Mouse (Mus musculus): ENCODE data around the gene Pafah1b1. TPM values are rescaled to one million over a fixed set of nuclear protein-coding genes. Genes with fewer than 3 reads are reported as not detected.
A peak's percentile ranks its signal among the peaks of the same experiment; 100 is the strongest.

Gene Pafah1b1
- total and polyA plus RNA-seq, 2 experiments from 2014 or later, result 64.1 to 248 TPM

DNA sequence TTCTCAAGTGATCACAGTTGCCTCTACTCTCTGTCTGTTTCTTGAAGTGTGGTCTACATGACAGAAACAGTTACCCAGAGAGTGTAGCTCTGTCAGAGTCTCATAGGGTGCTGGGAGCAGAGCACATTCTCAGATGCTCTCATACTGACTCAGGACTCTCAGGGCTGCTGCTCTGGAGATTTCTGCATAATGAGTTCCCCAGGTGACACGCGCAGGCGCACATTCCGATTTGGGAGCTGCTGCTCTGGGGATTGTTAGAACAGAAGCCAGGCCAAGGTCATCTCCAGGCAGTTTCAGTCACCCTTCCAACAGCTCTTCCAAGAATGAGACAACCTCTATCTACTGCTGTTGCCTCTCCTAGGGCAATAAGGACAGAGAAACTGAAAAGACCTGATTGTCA lies 43.0 kb upstream of the Pafah1b1 start:
- Histone ChIP-seq H3K27ac (ENCODE audit: low read depth, low read length) (no peak overlapping the region), H3K4me3 (ENCODE audit: low read depth, low read length) (no peak overlapping the region), H3K4me1 (ENCODE audit: insufficient read depth) (peaks cover 12% of the 10 kb centered on the region; the same call in 1 of the 2 replicates), H3K36me3 (ENCODE audit: insufficient read depth) (no peaks in the 10 kb centered on the region), H3K9me3 (ENCODE audit: low read length) (no peaks in the 10 kb centered on the region), H3K9ac (no peak overlapping the region), H3K27me3 (ENCODE audit: insufficient read depth, low read length) (no peaks in the 10 kb centered on the region), H3K4me2 (ENCODE audit: low read depth) (no peak overlapping the region)
- no peak for ATAC-seq
- DNase-seq, result no peak
- no peak for TF ChIP-seq CTCF (IDR thresholded peaks at IDR 0.05; ENCODE audit: low read depth)
- 90% methylated on average over 4 of the region's 4 CpGs for WGBS

DNA sequence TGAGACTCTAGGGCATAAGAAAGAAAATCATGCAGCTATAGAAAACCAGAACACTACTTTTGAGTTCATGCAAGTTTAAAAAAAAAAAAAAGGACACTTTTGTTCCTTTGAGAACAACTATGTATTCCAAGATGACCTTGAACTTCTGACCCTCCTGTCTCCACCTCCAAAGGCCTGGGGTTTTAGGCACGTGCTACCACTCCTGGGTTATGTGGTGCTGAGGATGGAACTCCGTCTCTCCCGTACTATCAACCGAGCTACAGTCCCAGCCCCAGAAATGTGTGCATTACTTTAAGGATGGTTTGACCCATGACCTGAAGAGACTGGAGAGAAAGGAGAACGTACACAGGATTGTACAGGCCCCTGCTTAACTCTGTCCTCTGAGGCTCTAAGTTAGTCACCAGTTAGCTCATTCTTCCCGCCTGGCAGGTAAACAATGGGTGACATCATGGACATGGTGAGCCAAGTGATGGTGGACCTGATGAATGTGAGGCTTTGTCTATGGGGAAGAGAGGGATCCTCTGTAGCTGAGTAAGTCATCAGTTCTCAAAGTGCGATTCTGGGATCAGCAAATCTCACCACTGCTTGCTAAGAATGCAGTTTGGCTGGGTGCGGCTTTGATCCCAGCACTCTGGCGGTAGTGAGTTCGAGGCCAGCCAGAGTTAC lies 39.6 kb upstream of the Pafah1b1 start:
- no peak overlapping the region for H3K4me3 ChIP-seq (ENCODE audit: low read depth, low read length)
- ATAC-seq (no peak), DNase-seq (no peak)
- H3K4me1 ChIP-seq (ENCODE audit: insufficient read depth), result no peaks in the 10 kb centered on the region
- H3K36me3 ChIP-seq (ENCODE audit: insufficient read depth), result no peaks in the 10 kb centered on the region
- H3K9ac ChIP-seq, result no peak overlapping the region
- H3K9me3 ChIP-seq (ENCODE audit: low read length), result no peaks in the 10 kb centered on the region
- TF ChIP-seq CTCF (IDR thresholded peaks at IDR 0.05; ENCODE audit: low read depth), result no peak
- H3K27me3 ChIP-seq (ENCODE audit: insufficient read depth, low read length), result no peaks in the 10 kb centered on the region
- 79% methylated on average over 10 of the region's 10 CpGs for WGBS
- no peak overlapping the region for H3K4me2 ChIP-seq (ENCODE audit: low read depth)
- no peak overlapping the region for H3K27ac ChIP-seq (ENCODE audit: low read depth, low read length)

DNA sequence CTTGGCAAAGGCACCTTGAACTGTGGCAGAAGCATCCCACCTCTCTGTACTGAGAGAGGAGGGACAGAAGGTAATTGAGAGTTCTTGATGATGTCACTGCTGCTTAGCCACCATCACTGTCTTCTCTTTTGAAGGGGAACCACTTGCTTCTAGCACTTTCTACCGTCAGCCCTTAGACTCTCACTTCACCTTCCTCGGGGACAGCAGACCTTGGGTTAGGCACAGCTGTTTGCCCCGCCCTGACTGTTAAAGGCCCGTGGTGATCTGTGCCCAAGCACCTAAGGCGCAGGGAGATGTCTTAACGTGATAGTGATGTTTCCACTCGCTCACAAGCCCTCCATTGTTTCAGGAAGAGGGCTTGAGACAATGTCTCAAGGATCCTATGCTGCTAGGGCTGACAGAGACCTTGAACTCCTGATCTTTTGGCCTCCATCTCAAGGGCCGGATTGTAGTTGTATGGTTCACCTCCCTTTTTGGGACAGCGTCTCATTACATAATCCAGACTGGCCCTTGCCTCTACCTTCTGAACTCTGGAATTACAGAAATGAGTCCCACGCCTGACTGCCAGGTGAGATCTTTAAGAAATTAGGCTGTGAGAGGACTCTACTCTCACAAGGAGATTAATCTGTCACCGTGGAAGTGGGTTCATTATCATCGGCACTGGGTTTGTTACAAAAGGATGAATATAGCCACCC lies 36.7 kb upstream of the Pafah1b1 start:
- Histone ChIP-seq H3K9me3 (ENCODE audit: low read length) (no peaks in the 10 kb centered on the region), H3K27me3 (ENCODE audit: insufficient read depth, low read length) (no peaks in the 10 kb centered on the region), H3K36me3 (ENCODE audit: insufficient read depth) (no peaks in the 10 kb centered on the region), H3K4me2 (ENCODE audit: low read depth) (no peak overlapping the region), H3K4me3 (ENCODE audit: low read depth, low read length) (no peak overlapping the region), H3K9ac (no peak overlapping the region), H3K27ac (ENCODE audit: low read depth, low read length) (no peak overlapping the region), H3K4me1 (ENCODE audit: insufficient read depth) (no peaks in the 10 kb centered on the region)
- no peak for TF ChIP-seq CTCF (IDR thresholded peaks at IDR 0.05; ENCODE audit: low read depth)
- 72% methylated on average over 12 of the region's 12 CpGs for WGBS
- ATAC-seq (no peak), DNase-seq (no peak)

DNA sequence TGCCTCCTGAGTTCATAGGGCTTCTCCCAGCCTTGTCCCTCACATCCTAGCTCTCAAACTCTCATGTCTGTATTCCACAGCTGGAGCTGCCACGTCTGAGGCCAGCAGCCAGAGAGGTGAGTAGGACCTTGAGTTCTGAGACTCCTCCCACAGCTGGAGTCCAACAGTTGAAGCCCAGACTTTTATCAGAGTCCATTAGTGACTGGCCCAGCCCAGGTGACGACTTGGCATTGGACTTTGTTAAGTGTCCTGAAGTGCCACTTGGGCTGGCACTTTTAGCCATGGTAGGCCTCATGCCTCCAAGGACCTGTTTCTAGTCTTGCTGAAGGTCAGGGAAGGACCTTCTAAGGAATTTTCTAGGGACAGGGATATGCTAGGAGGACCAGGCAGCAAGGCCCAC lies 32.2 kb upstream of the Pafah1b1 start:
- H3K27ac ChIP-seq (ENCODE audit: low read depth, low read length), result no peak overlapping the region
- no peaks in the 10 kb centered on the region for H3K27me3 ChIP-seq (ENCODE audit: insufficient read depth, low read length)
- no peaks in the 10 kb centered on the region for H3K9me3 ChIP-seq (ENCODE audit: low read length)
- no peaks in the 10 kb centered on the region for H3K36me3 ChIP-seq (ENCODE audit: insufficient read depth)
- H3K4me2 ChIP-seq (ENCODE audit: low read depth), result no peak overlapping the region
- ATAC-seq (no peak), DNase-seq (no peak)
- no peak for TF ChIP-seq CTCF (IDR thresholded peaks at IDR 0.05; ENCODE audit: low read depth)
- no peak overlapping the region for H3K4me3 ChIP-seq (ENCODE audit: low read depth, low read length)
- no peaks in the 10 kb centered on the region for H3K4me1 ChIP-seq (ENCODE audit: insufficient read depth)
- WGBS, result 71% methylated on average over 2 of the region's 2 CpGs
- H3K9ac ChIP-seq, result no peak overlapping the region

DNA sequence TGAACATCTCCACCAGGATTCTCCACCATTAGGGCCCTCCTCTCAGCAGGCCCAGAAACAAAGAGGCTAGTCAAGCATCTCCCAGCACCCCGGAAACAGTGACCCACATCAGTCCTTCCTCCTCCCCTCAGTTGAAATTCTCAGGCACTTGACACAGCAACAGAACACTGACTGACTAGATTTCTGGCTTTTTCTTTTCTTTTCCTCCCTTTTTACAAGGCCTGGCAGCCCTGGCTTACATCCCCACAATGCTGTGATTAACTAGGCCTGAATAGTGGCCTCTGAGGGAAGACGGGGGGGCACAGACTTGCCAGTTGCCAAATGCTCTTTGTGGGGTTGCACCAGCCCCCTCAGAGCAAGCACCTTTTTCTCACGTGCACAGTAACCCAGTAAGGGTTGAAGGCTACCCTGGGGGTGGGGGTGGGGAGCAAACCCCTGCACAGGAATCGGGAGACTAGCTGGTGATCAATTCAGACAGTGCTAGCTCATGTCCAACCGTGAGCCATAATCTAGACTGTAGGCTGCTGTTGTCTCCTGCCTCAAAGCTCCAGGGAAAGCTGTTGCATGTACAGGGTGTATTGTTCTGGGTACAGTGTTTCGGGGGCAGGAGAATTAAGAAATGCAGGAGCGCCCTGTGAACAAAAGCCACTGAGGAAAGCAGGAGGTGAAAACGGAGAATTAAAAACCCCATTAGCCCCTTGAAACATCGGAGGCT lies 27.0 kb upstream of the Pafah1b1 start:
- Histone ChIP-seq H3K9ac (no peak overlapping the region), H3K4me3 (ENCODE audit: low read depth, low read length) (no peak overlapping the region), H3K36me3 (ENCODE audit: insufficient read depth) (no peaks in the 10 kb centered on the region), H3K27ac (ENCODE audit: low read depth, low read length) (peak overlapping the region; percentile 45; the same call in 1 of the 2 replicates), H3K27me3 (ENCODE audit: insufficient read depth, low read length) (no peaks in the 10 kb centered on the region), H3K4me1 (ENCODE audit: insufficient read depth) (no peaks in the 10 kb centered on the region), H3K4me2 (ENCODE audit: low read depth) (no peak overlapping the region), H3K9me3 (ENCODE audit: low read length) (no peaks in the 10 kb centered on the region)
- WGBS, result 10% methylated on average over 9 of the region's 9 CpGs
- ATAC-seq, result peak; percentile 53
- peak; percentile 23 for DNase-seq
- no peak for TF ChIP-seq CTCF (IDR thresholded peaks at IDR 0.05; ENCODE audit: low read depth)

DNA sequence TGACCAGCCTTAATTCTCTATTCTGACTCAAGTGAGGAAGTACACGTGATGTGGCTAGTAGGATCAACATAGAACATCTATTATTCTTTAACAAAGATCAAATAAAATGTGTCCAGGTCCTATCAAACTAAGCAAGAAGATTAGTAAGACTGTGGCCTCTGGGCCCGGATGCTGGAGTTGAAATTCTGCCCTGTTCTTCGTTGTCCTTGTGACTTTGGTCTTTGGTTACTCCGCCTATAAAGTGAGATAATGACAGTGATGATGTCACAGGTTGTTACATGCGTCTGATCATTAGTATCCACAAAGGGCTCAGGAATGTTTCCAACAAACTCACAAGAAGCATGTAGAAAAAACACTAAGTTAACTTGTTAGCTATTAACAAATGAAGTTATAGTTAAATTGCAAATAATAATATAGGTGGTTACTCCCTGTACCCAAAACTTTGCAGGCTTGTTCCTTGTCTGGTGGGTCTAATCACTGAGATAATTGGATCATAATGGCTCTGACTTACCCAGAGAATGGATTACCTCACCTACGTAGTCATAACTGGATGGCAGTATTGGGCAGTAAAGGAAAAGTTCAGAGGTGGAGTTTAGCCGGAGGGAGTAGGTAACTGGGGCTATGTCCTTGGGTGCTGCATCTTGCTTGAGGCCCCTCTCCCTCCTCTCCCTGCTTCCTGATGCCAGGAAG lies 26.3 kb upstream of the Pafah1b1 start:
- no peak overlapping the region for H3K4me2 ChIP-seq (ENCODE audit: low read depth)
- H3K27me3 ChIP-seq (ENCODE audit: insufficient read depth, low read length), result no peaks in the 10 kb centered on the region
- H3K27ac ChIP-seq (ENCODE audit: low read depth, low read length), result no peak overlapping the region; the same call in 1 of the 2 replicates
- WGBS, result 73% methylated on average over 7 of the region's 7 CpGs
- ATAC-seq (no peak), DNase-seq (no peak)
- H3K9ac ChIP-seq, result no peak overlapping the region
- H3K4me1 ChIP-seq (ENCODE audit: insufficient read depth), result no peaks in the 10 kb centered on the region
- no peak for TF ChIP-seq CTCF (IDR thresholded peaks at IDR 0.05; ENCODE audit: low read depth)
- H3K36me3 ChIP-seq (ENCODE audit: insufficient read depth), result no peaks in the 10 kb centered on the region
- no peaks in the 10 kb centered on the region for H3K9me3 ChIP-seq (ENCODE audit: low read length)
- H3K4me3 ChIP-seq (ENCODE audit: low read depth, low read length), result no peak overlapping the region

Measured in forebrain, postnatal 0 days (tissue).